Mouse (Mus musculus): ENCODE measurements around the gene Epo. TPM values are rescaled to one million over a fixed set of nuclear protein-coding genes. Genes with fewer than 3 reads are reported as not detected.

The Epo gene
- not detected in 2 replicates for polyA plus RNA-seq (2015; fragmentation: Nextera tagmentation; extraction: Ambion mirVana)

DNA sequence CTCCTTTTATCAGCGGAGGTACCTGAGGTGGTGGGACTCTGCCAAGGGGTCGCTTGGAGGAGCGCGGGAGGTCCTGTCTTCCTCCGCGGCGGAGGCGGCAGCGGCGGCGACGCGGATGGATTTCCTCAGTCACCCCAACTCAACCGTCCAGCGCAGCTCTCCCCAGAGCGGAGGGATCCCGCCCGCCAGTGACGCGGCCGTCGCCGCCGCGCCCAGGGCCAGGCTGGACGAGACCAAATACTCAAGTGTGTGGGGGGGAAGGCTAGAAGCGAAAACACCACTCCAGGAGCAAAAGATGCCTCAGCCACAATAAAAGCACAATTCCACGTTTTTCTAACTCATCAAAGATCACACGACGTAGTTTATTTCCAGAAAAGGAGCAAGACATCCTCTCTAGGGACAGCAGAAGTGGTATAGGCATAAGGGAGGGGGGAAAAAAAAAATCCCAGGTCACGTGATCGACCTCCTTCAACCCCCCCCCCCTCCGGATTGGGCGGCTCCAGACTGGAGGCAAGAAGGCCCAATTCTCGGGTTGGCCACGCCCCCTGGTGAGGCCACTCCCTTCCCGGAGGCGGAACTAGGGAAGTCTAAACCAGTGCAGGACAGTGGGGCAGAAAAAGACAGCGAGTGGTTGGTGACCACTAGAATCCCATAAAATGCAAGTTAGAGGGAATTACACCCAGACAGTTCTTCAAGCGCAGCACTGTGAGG is at the start of gene Epo, which contains the start of gene Gnb2:
TSS of gene Epo (minus strand) at position 126 of the 711 bp plus-strand sequence.
TSS of gene Gnb2 (minus strand) at position 394 of the 711 bp plus-strand sequence.
- Histone ChIP-seq H3K36me3 (peaks cover 22% of the 10 kb centered on the region), H3K27me3 (replicated peaks) (no peaks in the 10 kb centered on the region), H3K4me1 (peaks cover 26% of the 10 kb centered on the region), H3K4me2 (peak within 1 kb of the TSS; percentile 97), H3K9ac (peak within 1 kb of the TSS; percentile 92), H3K27ac (replicated peaks) (peak within 1 kb of the TSS; percentile 94), H3K9me3 (no peaks in the 10 kb centered on the region), H3K4me3 (peak within 1 kb of the TSS; percentile 84)
- ATAC-seq (ENCODE audit: extremely low read depth, insufficient number of reproducible peaks, low FRiP score, low TSS enrichment): peak; percentile 76
- WGBS: under 1% methylated on average over 38 of the region's 40 CpGs

GRCm38 (mm10) chr5:137582702-137583101 is 49.7 kb upstream of the Epo start:
- WGBS: 27% methylated on average over 8 of the region's 8 CpGs

DNA sequence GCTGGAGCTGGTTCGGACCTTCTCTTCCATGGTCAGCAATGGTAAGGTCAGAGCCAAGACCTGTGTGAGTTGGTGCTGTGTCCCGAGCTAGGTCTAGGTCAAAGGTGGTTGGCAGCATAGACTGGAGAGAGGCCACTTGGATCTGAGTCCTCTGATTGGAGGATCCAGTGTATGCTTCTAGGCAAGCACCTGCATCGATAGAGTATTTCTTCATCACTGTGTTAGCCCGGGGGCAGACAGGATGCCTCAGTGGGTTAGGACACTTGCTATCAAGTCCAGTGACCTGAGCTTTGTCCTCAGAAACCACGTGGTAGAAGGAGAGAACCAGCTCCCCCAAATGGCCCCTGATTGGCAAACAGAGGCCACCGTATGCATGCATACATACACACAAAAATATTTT is 47.2 kb upstream of the Epo start:
- Histone ChIP-seq H3K4me2 (no peak overlapping the region), H3K9ac (no peak overlapping the region), H3K27ac (replicated peaks) (no peak overlapping the region), H3K9me3 (no peaks in the 10 kb centered on the region), H3K4me1 (peaks cover 12% of the 10 kb centered on the region; the same call in 1 of the 2 replicates), H3K4me3 (no peak overlapping the region), H3K36me3 (no peaks in the 10 kb centered on the region), H3K27me3 (replicated peaks) (peaks cover 40% of the 10 kb centered on the region)
- WGBS: 76% methylated on average over 6 of the region's 6 CpGs
- ATAC-seq (ENCODE audit: extremely low read depth, insufficient number of reproducible peaks, low FRiP score, low TSS enrichment): no peak

More at GRCm38 (mm10) chr5:137582702-137583101, 49.7 kb upstream of the Epo start:
- Histone ChIP-seq H3K9ac (no peak overlapping the region), H3K27me3 (replicated peaks) (peaks cover 36% of the 10 kb centered on the region), H3K4me1 (peaks cover 12% of the 10 kb centered on the region; the same call in 1 of the 2 replicates), H3K27ac (replicated peaks) (no peak overlapping the region), H3K4me2 (peak overlapping the region; percentile 77; the same call in 1 of the 2 replicates), H3K9me3 (no peaks in the 10 kb centered on the region; the same call in 1 of the 2 replicates), H3K36me3 (no peaks in the 10 kb centered on the region), H3K4me3 (no peak overlapping the region)
- no peak for ATAC-seq (ENCODE audit: extremely low read depth, insufficient number of reproducible peaks, low FRiP score, low TSS enrichment)

GRCm38 (mm10) chr5:137574470-137574901 is 41.4 kb upstream of the Epo start:
- Histone ChIP-seq H3K4me3 (peak overlapping the region; percentile 43), H3K4me1 (peaks cover 13% of the 10 kb centered on the region), H3K9ac (peak overlapping the region; percentile 67), H3K9me3 (no peaks in the 10 kb centered on the region), H3K27ac (replicated peaks) (no peak overlapping the region), H3K4me2 (peak overlapping the region; percentile 70), H3K27me3 (replicated peaks) (peaks cover 37% of the 10 kb centered on the region), H3K36me3 (no peaks in the 10 kb centered on the region)
- ATAC-seq (ENCODE audit: extremely low read depth, insufficient number of reproducible peaks, low FRiP score, low TSS enrichment): no peak
- 8% methylated on average over 27 of the region's 27 CpGs for WGBS

DNA sequence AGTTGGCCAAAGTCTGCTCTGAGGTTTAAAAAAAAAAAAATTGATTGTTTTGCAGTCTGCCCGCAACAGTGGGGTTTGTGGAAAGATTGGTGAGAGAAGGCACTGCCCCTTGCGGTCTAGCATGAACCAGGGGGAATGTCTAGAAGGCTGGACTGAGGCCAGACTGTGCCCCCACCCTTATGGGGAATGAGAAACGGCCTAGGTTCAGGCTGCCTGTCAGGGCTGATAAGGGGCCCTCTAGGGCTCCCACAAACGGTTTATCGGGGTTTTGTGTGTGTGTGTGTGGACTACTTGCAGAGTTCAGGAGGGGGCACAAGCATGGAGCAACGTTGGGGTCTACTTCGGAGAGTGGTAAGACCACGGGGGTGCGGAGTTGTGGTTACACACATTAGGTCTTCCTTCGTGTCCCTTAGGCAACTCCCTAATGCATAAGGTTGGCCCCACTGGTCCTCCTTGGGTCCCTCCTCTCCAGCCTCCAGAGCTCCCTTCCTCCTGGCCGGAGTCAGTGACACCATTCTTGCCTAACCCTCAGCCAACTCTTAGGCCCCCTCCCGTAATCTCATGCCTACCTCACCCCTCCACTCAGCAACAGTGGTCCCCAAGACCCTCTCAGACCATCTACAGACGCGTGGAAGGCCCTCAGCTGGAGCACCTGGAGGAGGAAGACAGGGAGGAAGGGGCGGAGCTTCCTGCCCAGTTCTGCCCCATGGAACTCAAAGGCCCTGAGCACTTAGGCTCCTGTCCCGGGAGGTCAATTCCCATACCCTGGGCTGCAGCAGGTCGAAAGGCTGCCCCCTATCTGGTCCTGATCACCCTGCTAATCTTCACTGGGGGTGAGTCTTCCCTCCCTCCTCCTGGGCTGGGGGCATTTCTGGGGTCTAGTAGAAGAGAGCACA is 37.9 kb upstream of the Epo start:
- Histone ChIP-seq H3K4me2 (peak overlapping the region; percentile 44), H3K4me3 (peak overlapping the region; percentile 12; the same call in 1 of the 2 replicates)

GRCm38 (mm10) chr5:137570181-137570580 is 37.1 kb upstream of the Epo start:
- Histone ChIP-seq H3K36me3 (no peaks in the 10 kb centered on the region), H3K9ac (no peak overlapping the region), H3K4me2 (peak overlapping the region; percentile 44), H3K4me1 (peaks cover 13% of the 10 kb centered on the region), H3K4me3 (no peak overlapping the region; the same call in 1 of the 2 replicates), H3K27me3 (replicated peaks) (peaks cover 45% of the 10 kb centered on the region), H3K9me3 (no peaks in the 10 kb centered on the region), H3K27ac (replicated peaks) (0 out of 2 replicates have a peak overlapping the region, but pooled peaks have one; percentile 24)
- no peak for ATAC-seq (ENCODE audit: extremely low read depth, insufficient number of reproducible peaks, low FRiP score, low TSS enrichment)
- WGBS: 45% methylated on average over 7 of the region's 7 CpGs

More for the DNA sequence above, 37.9 kb upstream of the Epo start:
- Histone ChIP-seq H3K9me3 (no peaks in the 10 kb centered on the region), H3K9ac (no peak overlapping the region), H3K4me1 (peaks cover 13% of the 10 kb centered on the region), H3K27ac (replicated peaks) (0 out of 2 replicates have a peak overlapping the region, but pooled peaks have one; percentile 24), H3K27me3 (replicated peaks) (peaks cover 46% of the 10 kb centered on the region), H3K36me3 (no peaks in the 10 kb centered on the region)
- 66% methylated on average over 17 of the region's 17 CpGs for WGBS
- no peak for ATAC-seq (ENCODE audit: extremely low read depth, insufficient number of reproducible peaks, low FRiP score, low TSS enrichment)

DNA sequence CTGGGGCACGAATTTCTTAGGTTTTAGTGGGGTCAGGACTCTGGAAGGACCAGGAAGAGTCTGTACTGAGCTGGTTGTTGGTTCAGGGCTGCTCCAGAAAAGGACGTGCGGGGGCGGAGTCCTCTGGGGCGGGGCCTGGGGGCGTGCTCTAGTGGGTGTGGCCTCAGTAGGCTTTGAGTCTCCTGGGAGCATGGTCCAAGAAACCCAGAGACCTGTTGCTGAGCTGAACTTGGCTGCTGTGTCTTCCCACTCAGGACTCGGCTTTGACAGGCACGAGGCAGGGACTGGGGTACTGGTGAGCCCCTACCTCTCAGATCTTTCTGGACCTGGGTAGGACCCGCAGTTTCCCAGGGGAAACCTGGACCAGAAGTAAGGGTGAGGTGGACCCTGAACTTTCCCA is 36.6 kb upstream of the Epo start, which contains the start of gene Tfr2:
TSS of gene Tfr2 (plus strand) at position 176 of the 400 bp plus-strand sequence.
- Histone ChIP-seq H3K4me3 (no peak within 1 kb of the TSS; the same call in 1 of the 2 replicates), H3K27me3 (replicated peaks) (peaks cover 40% of the 10 kb centered on the region), H3K4me1 (peaks cover 12% of the 10 kb centered on the region), H3K9me3 (no peaks in the 10 kb centered on the region), H3K27ac (replicated peaks) (0 out of 2 replicates have a peak within 1 kb of the TSS, but pooled peaks have one; percentile 24), H3K4me2 (peak within 1 kb of the TSS; percentile 44), H3K36me3 (no peaks in the 10 kb centered on the region), H3K9ac (no peak within 1 kb of the TSS)
- WGBS: 28% methylated on average over 9 of the region's 9 CpGs
- ATAC-seq (ENCODE audit: extremely low read depth, insufficient number of reproducible peaks, low FRiP score, low TSS enrichment): peak; percentile 79

DNA sequence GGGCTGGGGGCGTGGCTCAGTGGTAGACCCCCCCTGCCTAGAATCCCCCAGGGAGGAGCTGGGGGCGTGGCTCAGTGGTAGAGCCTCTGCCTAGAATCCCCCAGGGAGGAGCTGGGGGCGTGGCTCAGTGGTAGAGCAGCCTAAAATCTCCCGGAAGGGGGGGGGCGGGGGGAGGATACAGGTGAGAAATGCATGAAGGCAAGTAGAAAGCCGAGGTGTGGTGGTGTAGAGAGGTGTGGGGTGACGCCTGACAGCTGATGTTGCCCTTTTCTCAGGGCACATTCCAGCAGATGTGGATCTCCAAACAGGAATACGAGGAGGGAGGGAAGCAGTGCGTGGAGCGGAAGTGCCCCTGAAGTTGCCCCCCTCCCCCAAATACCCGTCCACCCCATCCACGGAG is 36.0 kb upstream of the Epo start:
- no peak for ATAC-seq (ENCODE audit: extremely low read depth, insufficient number of reproducible peaks, low FRiP score, low TSS enrichment)
- Histone ChIP-seq H3K9ac (no peak overlapping the region), H3K4me2 (peak overlapping the region; percentile 44; the same call in 1 of the 2 replicates), H3K4me3 (no peak overlapping the region), H3K27ac (replicated peaks) (no peak overlapping the region), H3K36me3 (no peaks in the 10 kb centered on the region), H3K4me1 (peaks cover 5% of the 10 kb centered on the region; the same call in 1 of the 2 replicates), H3K27me3 (replicated peaks) (peaks cover 34% of the 10 kb centered on the region), H3K9me3 (no peaks in the 10 kb centered on the region)
- 54% methylated on average over 12 of the region's 12 CpGs for WGBS

- 77% methylated on average over 8 of the region's 8 CpGs for whole genome bisulfite sequencing
- Histone ChIP-seq H3K4me3 (no peak overlapping the region), H3K4me1 (peaks cover 5% of the 10 kb centered on the region; the same call in 1 of the 2 replicates), H3K4me2 (no peak overlapping the region), H3K27ac (replicated peaks) (no peak overlapping the region), H3K36me3 (no peaks in the 10 kb centered on the region), H3K9ac (no peak overlapping the region), H3K9me3 (no peaks in the 10 kb centered on the region), H3K27me3 (replicated peaks) (peaks cover 27% of the 10 kb centered on the region)
- ATAC-seq (ENCODE audit: extremely low read depth, insufficient number of reproducible peaks, low FRiP score, low TSS enrichment): no peak
Observed at GRCm38 (mm10) chr5:137568223-137568798, 35.3 kb upstream of the Epo start.

- Histone ChIP-seq H3K27me3 (replicated peaks) (peaks cover 29% of the 10 kb centered on the region), H3K4me1 (peaks cover 5% of the 10 kb centered on the region; the same call in 1 of the 2 replicates), H3K4me2 (no peak overlapping the region), H3K36me3 (no peaks in the 10 kb centered on the region), H3K9me3 (no peaks in the 10 kb centered on the region), H3K9ac (no peak overlapping the region), H3K27ac (replicated peaks) (no peak overlapping the region), H3K4me3 (no peak overlapping the region)
- no peak for ATAC-seq (ENCODE audit: extremely low read depth, insufficient number of reproducible peaks, low FRiP score, low TSS enrichment)
- WGBS: 90% methylated on average over 5 of the region's 5 CpGs
Observed at GRCm38 (mm10) chr5:137566416-137566815, 33.4 kb upstream of the Epo start.

Data from heart, embryonic 13.5 days (tissue).